Mouse (Mus musculus) G1E (cell line): ENCODE measurements around the gene Gabrp.

ENCODE experiments used
- CTCF ChIP-seq: IDR thresholded peaks from 2 replicates; pipeline ENCODE4 v1.5.1; 2012; ENCODE audit warnings: low read depth, low read length, inconsistent platforms, mixed read lengths
- GATA1 ChIP-seq: IDR thresholded peaks from 2 replicates; pipeline ENCODE4 v1.6.1; 2012; ENCODE audit warnings: borderline replicate concordance, low read length, inconsistent platforms, mixed read lengths

GRCm38 (mm10) chr11:33537390-33538125 lies 41.2 kb downstream of the Gabrp start:
- TF ChIP-seq CTCF (no peak), GATA1 (no peak)
